Mouse (Mus musculus): ENCODE data around the gene Hoxd11.

GRCm38 (mm10) chr2:74720955-74721491 lies 41.7 kb downstream of the Hoxd11 start:
- TF ChIP-seq EP300 (IDR thresholded peaks at IDR 0.05; ENCODE audit: low read depth) (no peak), CTCF (IDR thresholded peaks at IDR 0.05; ENCODE audit: low read depth) (no peak)
